Mouse (Mus musculus) liver, embryonic 14.5 days (tissue): ENCODE data around the gene Mical3. TPM values are rescaled to one million over a fixed set of nuclear protein-coding genes. Genes with fewer than 3 reads are reported as not detected.
A peak's percentile ranks its signal among the peaks of the same experiment; 100 is the strongest.

ENCODE experiments used
- ATAC-seq: fragments of 200-750 bp; cut with Nextera tagmentation; 2 replicates; pipeline ENCODE4 v1.8.0; 2017; ENCODE audit warnings: moderate number of reproducible peaks, mild to moderate bottlenecking, moderate library complexity; ENCODE audit not compliant: insufficient read depth
- DNase-seq, 3 experiments: peaks; one replicate each; pipeline ENCODE4 v3.0.0-alpha.2; 2012 to 2013; ENCODE audit warnings: low read depth in 3 of 3, low spot score in 3 of 3
- H3K27ac ChIP-seq: fragments of 300-500 bp; sonication (generic); 2 replicates; pipeline ENCODE4 v1.5.1; 2014; ENCODE audit warnings: moderate library complexity, mild to moderate bottlenecking, control low read depth, inconsistent platforms
- H3K27me3 ChIP-seq: fragments of 300-500 bp; sonication (generic); 2 replicates; pipeline ENCODE4 v1.6.1; 2014; ENCODE audit warnings: mild to moderate bottlenecking, low read length, moderate library complexity; ENCODE audit not compliant: control insufficient read depth, insufficient read depth
- H3K36me3 ChIP-seq: fragments of 300-500 bp; sonication (generic); replicated peaks from 2 replicates; pipeline ENCODE4 v1.6.1; 2014; ENCODE audit warnings: low read depth; ENCODE audit not compliant: control insufficient read depth, insufficient read depth
- H3K4me1 ChIP-seq, 2 experiments: fragments of 200-500 bp in 1 of 2; fragments of 300-500 bp in 1 of 2; sonication (generic) in 1 of 2; replicated peaks; 2 replicates each; pipeline ENCODE4 v1.6.1; 2012 to 2014; ENCODE audit warnings: antibody characterized with exemption in 1 of 2, inconsistent platforms in 1 of 2, low read length in 1 of 2; ENCODE audit not compliant: control insufficient read depth in 2 of 2, insufficient read depth in 2 of 2
- H3K4me2 ChIP-seq: fragments of 300-500 bp; sonication (generic); 2 replicates; pipeline ENCODE4 v1.6.1; 2014; ENCODE audit warnings: low read depth, mild to moderate bottlenecking, control low read depth, moderate library complexity
- H3K4me3 ChIP-seq, 2 experiments: fragments of 200-500 bp in 1 of 2; fragments of 300-500 bp in 1 of 2; sonication (generic) in 1 of 2; 2 replicates each; pipeline ENCODE4 v1.5.1; 2012 to 2014; ENCODE audit warnings: low read depth in 2 of 2, low read length in 2 of 2, mild to moderate bottlenecking in 2 of 2, control low read depth in 1 of 2, inconsistent platforms in 1 of 2, moderate library complexity in 1 of 2; ENCODE audit not compliant: insufficient read depth in 1 of 2
- H3K9ac ChIP-seq: fragments of 300-500 bp; sonication (generic); replicated peaks from 2 replicates; pipeline ENCODE4 v1.6.1; 2014; ENCODE audit warnings: mild to moderate bottlenecking, control low read depth, moderate library complexity
- H3K9me3 ChIP-seq: fragments of 300-500 bp; sonication (generic); 2 replicates; pipeline ENCODE4 v1.6.1; 2016; ENCODE audit warnings: low read length, mixed read lengths; ENCODE audit not compliant: control insufficient read depth
- CTCF ChIP-seq: IDR thresholded peaks from 2 replicates; pipeline ENCODE4 v1.5.1; 2016; ENCODE audit warnings: antibody characterized with exemption, low read depth, control low read depth
- EP300 ChIP-seq: IDR thresholded peaks from 2 replicates; pipeline ENCODE4 v1.6.1; 2016; ENCODE audit warnings: antibody characterized with exemption, low read depth
- WGBS: fragments of 180-500 bp; shearing (Covaris S2); extraction: QIAGEN DNeasy Blood & Tissue Kit; methylation state at CpG from one replicate; pipeline ENCODE4 v1.1.7; 2014; ENCODE audit not compliant: insufficient replicate concordance; 5-methylcytosine and 5-hydroxymethylcytosine counted together
- polyA plus RNA-seq, 2 experiments: library from polyadenylated mRNA; depleted of rRNA in 1 of 2; stranded (reverse) in 1 of 2; unstranded in 1 of 2; fragments of >200 nt; fragmentation: Nextera tagmentation in 1 of 2; extraction: Ambion mirVana in 1 of 2; gene quantifications; 2 replicates each; pipeline versions ENCODE4 v1.2.1 to v1.2.3; 2012 to 2014

Gene Mical3
- polyA plus RNA-seq, 2 experiments = 8.1 to 9.4 TPM

- H3K4me2 ChIP-seq = no peak overlapping the region
- no peak overlapping the region for H3K9ac ChIP-seq
- 85% methylated on average over 11 of the region's 11 CpGs for WGBS
- no peaks in the 10 kb centered on the region for H3K9me3 ChIP-seq
- H3K27ac ChIP-seq = no peak overlapping the region
- DNase-seq (no peak), ATAC-seq (no peak)
- TF ChIP-seq CTCF (no peak), EP300 (no peak)
- H3K4me1 ChIP-seq = peaks cover 57 to 72% of the 10 kb centered on the region in 2 experiments
- H3K4me3 ChIP-seq = no peak overlapping the region
- H3K36me3 ChIP-seq = no peaks in the 10 kb centered on the region; the same call in 1 of the 2 replicates
- H3K27me3 ChIP-seq = no peaks in the 10 kb centered on the region
These were observed 40.0 kb downstream of the Mical3 start for GRCm38 (mm10) chr6:121090786-121091185.

- Histone ChIP-seq H3K4me3 (no peak overlapping the region), H3K4me2 (no peak overlapping the region), H3K9me3 (no peaks in the 10 kb centered on the region), H3K9ac (no peak overlapping the region), H3K27me3 (no peaks in the 10 kb centered on the region), H3K4me1 (peaks cover 55 to 71% of the 10 kb centered on the region in 2 experiments), H3K36me3 (no peaks in the 10 kb centered on the region; the same call in 1 of the 2 replicates), H3K27ac (no peak overlapping the region)
- DNase-seq (no peak), ATAC-seq (no peak)
- TF ChIP-seq EP300 (no peak), CTCF (no peak)
- 83% methylated on average over 22 of the region's 22 CpGs for WGBS
These were observed 43.1 kb downstream of the Mical3 start for GRCm38 (mm10) chr6:121087586-121088245.

GRCm38 (mm10) chr6:121087127-121087526 lies 43.7 kb downstream of the Mical3 start:
- Histone ChIP-seq H3K9me3 (no peaks in the 10 kb centered on the region), H3K4me3 (no peak overlapping the region), H3K4me2 (no peak overlapping the region), H3K4me1 (peaks cover 51 to 65% of the 10 kb centered on the region in 2 experiments), H3K9ac (no peak overlapping the region), H3K36me3 (no peaks in the 10 kb centered on the region; the same call in 1 of the 2 replicates), H3K27me3 (no peaks in the 10 kb centered on the region), H3K27ac (no peak overlapping the region)
- no peak for DNase-seq
- no peak for ATAC-seq
- WGBS = 80% methylated on average over 10 of the region's 10 CpGs
- no peak for TF ChIP-seq EP300

GRCm38 (mm10) chr6:121086226-121086625 lies 44.6 kb downstream of the Mical3 start:
- ATAC-seq = no peak
- Histone ChIP-seq H3K9ac (no peak overlapping the region), H3K27ac (no peak overlapping the region), H3K27me3 (no peaks in the 10 kb centered on the region), H3K9me3 (no peaks in the 10 kb centered on the region), H3K36me3 (no peaks in the 10 kb centered on the region; the same call in 1 of the 2 replicates), H3K4me1 (peaks cover 42 to 59% of the 10 kb centered on the region in 2 experiments), H3K4me3 (no peak overlapping the region), H3K4me2 (no peak overlapping the region)
- WGBS = 66% methylated on average over 9 of the region's 9 CpGs
- DNase-seq = no peak
- TF ChIP-seq EP300 (no peak), CTCF (no peak)

GRCm38 (mm10) chr6:121084050-121084480 lies 46.7 kb downstream of the Mical3 start:
- peak overlapping the region; percentile 17 to 44 for H3K4me3 ChIP-seq
- no peaks in the 10 kb centered on the region for H3K27me3 ChIP-seq
- peaks cover 36 to 51% of the 10 kb centered on the region in 2 experiments for H3K4me1 ChIP-seq
- H3K27ac ChIP-seq = peak overlapping the region; percentile 79
- no peaks in the 10 kb centered on the region for H3K9me3 ChIP-seq
- DNase-seq (peak; percentile 72 to 76 (median 74)), ATAC-seq (peak; percentile 87)
- peak overlapping the region; percentile 45 for H3K9ac ChIP-seq
- TF ChIP-seq CTCF = no peak
- TF ChIP-seq EP300 = peak; percentile 82
- H3K4me2 ChIP-seq = peak overlapping the region; percentile 72
- no peaks in the 10 kb centered on the region for H3K36me3 ChIP-seq
- WGBS = 15% methylated on average over 6 of the region's 6 CpGs
